Mouse (Mus musculus) midbrain, embryonic 15.5 days (tissue): Measurements from ENCODE around the gene Uqcrq. TPM values are rescaled to one million over a fixed set of nuclear protein-coding genes. Genes with fewer than 3 reads are reported as not detected.

Experiments used
- microRNA-seq: library from miRNA; unstranded; fragments of <30 nt; microRNA quantifications from one replicate; pipeline ENCODE4, GENCODE M21; 2016
- polyA plus RNA-seq: library from polyadenylated mRNA; unstranded; fragments of >200 nt; fragmentation: Nextera tagmentation; extraction: Ambion mirVana; gene quantifications from 2 replicates; pipeline ENCODE4 v1.2.1, GENCODE M21; 2015

Gene Uqcrq
- polyA plus RNA-seq, 1 experiment from 2014 or later = 649 TPM

Small RNA genes lying within 50 kb of the gene (microRNA-seq; reads per million reads assigned to microRNA genes)
- gene Mir6920 = not detected

Other genes with a start within 250 kb of the Uqcrq start
- gene Hspa4, start 130.4 kb downstream of the Uqcrq start, polyA plus RNA-seq = 42.0 and 43.2 TPM in 2 replicates
- 12.1 and 13.3 TPM in 2 replicates for gene Zcchc10, start 106.2 kb downstream of the Uqcrq start, polyA plus RNA-seq
- gene Aff4, start 80.0 kb downstream of the Uqcrq start, polyA plus RNA-seq = 54.3 and 72.6 TPM in 2 replicates
- gene Leap2, start 7.7 kb downstream of the Uqcrq start, polyA plus RNA-seq = 0.35 TPM in 1 of 2 replicates, not detected in the other
- 3.5 and 4.0 TPM in 2 replicates for gene Gdf9, start 192 bp upstream of the Uqcrq start, polyA plus RNA-seq
- 0.09 TPM in 1 of 2 replicates, not detected in the other for gene Gm10447, start 26.3 kb upstream of the Uqcrq start, polyA plus RNA-seq
- 3.5 and 3.7 TPM in 2 replicates for gene Shroom1, start 26.4 kb upstream of the Uqcrq start, polyA plus RNA-seq
- gene Gm9837, start 39.6 kb upstream of the Uqcrq start, polyA plus RNA-seq = not detected in 2 replicates
- 0.39 TPM in 1 of 2 replicates, not detected in the other for gene Gm9945, start 49.3 kb upstream of the Uqcrq start, polyA plus RNA-seq
- 0.99 and 1.1 TPM in 2 replicates for gene Sowaha, start 49.4 kb upstream of the Uqcrq start, polyA plus RNA-seq
- 18.4 TPM in 2 replicates for gene Sept8, start 88.4 kb upstream of the Uqcrq start, polyA plus RNA-seq
- gene Kif3a, start 136.5 kb upstream of the Uqcrq start, polyA plus RNA-seq = 345 and 349 TPM in 2 replicates
- gene Il4, start 187.8 kb upstream of the Uqcrq start, polyA plus RNA-seq = 5.3 and 5.6 TPM in 2 replicates
- not detected in 2 replicates for gene Il13, start 203.9 kb upstream of the Uqcrq start, polyA plus RNA-seq